Mouse (Mus musculus) small intestine, adult 2 months (tissue): ENCODE results near the gene Pank1. TPM values are rescaled to one million over a fixed set of nuclear protein-coding genes. Genes with fewer than 3 reads are reported as not detected.

Experiments
- H3K27ac ChIP-seq: fragments of 200-500 bp; 2 replicates; pipeline ENCODE4 v1.5.1; 2012; ENCODE audit warnings: low read depth, low read length, control low read depth, inconsistent platforms; ENCODE audit not compliant: insufficient read depth
- H3K27me3 ChIP-seq: fragments of 200-500 bp; 2 replicates; pipeline ENCODE4 v1.6.1; 2012; ENCODE audit warnings: mild to moderate bottlenecking, moderate library complexity, low read length, inconsistent platforms; ENCODE audit not compliant: control insufficient read depth, insufficient read depth
- H3K36me3 ChIP-seq: fragments of 200-500 bp; 2 replicates; pipeline ENCODE4 v1.6.1; 2012; ENCODE audit warnings: mild to moderate bottlenecking, low read length, control low read depth, inconsistent platforms; ENCODE audit not compliant: control insufficient read depth, insufficient read depth
- H3K4me1 ChIP-seq: fragments of 200-500 bp; 2 replicates; pipeline ENCODE4 v1.6.1; 2012; ENCODE audit warnings: low read length, inconsistent platforms, mixed read lengths; ENCODE audit not compliant: control insufficient read depth, insufficient read depth, insufficient read length
- H3K4me3 ChIP-seq: fragments of 200-500 bp; 2 replicates; pipeline ENCODE4 v1.5.1; 2012; ENCODE audit warnings: low read depth, mild to moderate bottlenecking, control low read depth, inconsistent platforms, low read length, moderate library complexity
- CTCF ChIP-seq: fragments of 200-500 bp; IDR thresholded peaks from 2 replicates; pipeline ENCODE4 v1.5.1; 2012; ENCODE audit warnings: low read depth, mild to moderate bottlenecking, control low read depth, inconsistent platforms, low read length, moderate library complexity, mixed read lengths; ENCODE audit not compliant: insufficient replicate concordance, insufficient read length; ENCODE audit errors: extremely low read depth
- POLR2A ChIP-seq: fragments of 200-500 bp; IDR thresholded peaks from 2 replicates; pipeline ENCODE4 v1.6.1; 2012; ENCODE audit warnings: low read depth, mild to moderate bottlenecking, control low read depth, inconsistent platforms, low read length, moderate library complexity
- WGBS: fragments of 180-500 bp; shearing (Covaris S2); methylation state at CpG from one replicate; pipeline ENCODE4 v1.1.7; 2018; 5-methylcytosine and 5-hydroxymethylcytosine counted together
- polyA plus RNA-seq: library from polyadenylated mRNA; depleted of rRNA; stranded (reverse); fragments of >200 nt; gene quantifications from 2 replicates; pipeline ENCODE4 v1.2.3, GENCODE M21; 2012; rRNA removed

The Pank1 gene
- polyA plus RNA-seq, result 1.0 and 1.1 TPM in 2 replicates

DNA sequence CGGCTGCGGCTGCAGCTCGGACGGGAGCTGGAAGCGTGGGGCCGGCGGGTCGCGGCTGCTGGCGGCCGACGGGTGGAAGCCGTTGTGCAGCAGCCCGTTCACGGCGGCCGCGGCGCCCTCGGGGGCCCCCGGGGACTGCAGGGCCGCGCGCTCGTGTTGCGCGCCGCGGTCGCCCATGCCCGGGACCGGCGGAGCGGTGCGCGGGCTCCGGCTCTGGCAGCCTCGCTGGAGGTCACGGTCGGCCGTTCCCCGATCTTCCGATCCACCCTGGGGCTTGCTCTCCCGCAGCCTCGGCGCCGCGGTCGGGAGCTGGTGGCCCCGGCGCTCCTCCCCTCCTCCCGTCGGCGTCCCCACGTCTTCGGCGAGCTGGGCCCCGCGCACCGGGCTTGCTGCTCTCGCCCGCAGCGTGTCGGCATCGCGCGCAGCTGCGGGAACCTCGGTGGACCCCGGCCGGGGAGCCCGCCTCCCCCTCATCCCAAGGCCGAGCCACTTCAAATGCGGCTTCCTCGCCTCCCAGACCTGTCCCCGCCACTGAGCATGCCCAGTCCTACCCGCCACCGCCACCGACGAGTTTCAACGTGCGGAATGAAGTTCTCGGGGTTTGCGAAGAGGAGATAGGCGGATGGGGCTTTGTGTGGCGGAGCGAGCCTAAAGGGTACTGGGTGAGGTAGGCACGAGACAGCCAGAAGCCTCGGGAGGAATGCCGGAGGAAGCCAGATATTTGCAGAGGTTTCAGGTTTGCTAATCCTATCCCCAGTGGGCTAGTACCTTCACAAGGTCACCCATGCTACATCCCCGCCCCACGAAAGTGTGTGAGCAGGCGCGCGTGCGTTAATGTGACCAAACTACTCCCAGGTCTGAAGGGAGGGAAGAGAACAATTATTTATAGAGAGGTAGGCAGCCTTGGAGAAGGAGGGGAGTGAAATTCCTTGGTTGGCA lies at the start of gene Pank1:
Pank1 (minus strand) TSS at position 853 of the 939 bp plus-strand sequence.
- H3K4me1 ChIP-seq, result no peaks in the 10 kb centered on the region; the same call in 1 of the 2 replicates
- no peaks in the 10 kb centered on the region for H3K27me3 ChIP-seq
- under 1% methylated on average over 96 of the region's 96 CpGs for WGBS
- peak within 1 kb of the TSS; percentile 92 for H3K27ac ChIP-seq
- TF ChIP-seq CTCF, result no peak
- peak; percentile 34; the same call in 1 of the 2 replicates for TF ChIP-seq POLR2A
- no peaks in the 10 kb centered on the region for H3K36me3 ChIP-seq
- peak within 1 kb of the TSS; percentile 92 for H3K4me3 ChIP-seq

DNA sequence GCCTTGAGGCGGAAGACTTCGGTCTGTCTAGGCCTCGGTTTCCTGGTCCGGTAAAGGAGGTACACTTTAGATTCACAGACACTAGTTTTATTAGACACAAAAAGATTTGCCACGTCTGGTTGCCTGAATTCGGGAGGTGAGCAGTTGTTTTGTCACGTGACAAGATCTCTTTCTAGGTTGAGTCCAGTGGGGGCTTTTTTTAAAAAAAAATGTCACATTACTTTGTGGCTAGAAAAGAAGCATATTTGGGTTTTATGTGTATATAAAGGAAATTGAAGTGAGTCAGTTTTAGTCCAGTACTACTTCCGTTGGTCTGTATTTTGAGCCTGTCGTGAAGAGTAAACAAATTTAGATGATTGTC lies 43.3 kb upstream of the Pank1 start:
- no peak for TF ChIP-seq CTCF
- TF ChIP-seq POLR2A, result no peak
- WGBS, result 0% methylated on average over 9 of the region's 9 CpGs
- H3K4me1 ChIP-seq, result no peaks in the 10 kb centered on the region
- no peak overlapping the region for H3K27ac ChIP-seq
- peak overlapping the region; percentile 98 for H3K4me3 ChIP-seq
- peaks cover 3% of the 10 kb centered on the region for H3K36me3 ChIP-seq
- H3K27me3 ChIP-seq, result no peaks in the 10 kb centered on the region

DNA sequence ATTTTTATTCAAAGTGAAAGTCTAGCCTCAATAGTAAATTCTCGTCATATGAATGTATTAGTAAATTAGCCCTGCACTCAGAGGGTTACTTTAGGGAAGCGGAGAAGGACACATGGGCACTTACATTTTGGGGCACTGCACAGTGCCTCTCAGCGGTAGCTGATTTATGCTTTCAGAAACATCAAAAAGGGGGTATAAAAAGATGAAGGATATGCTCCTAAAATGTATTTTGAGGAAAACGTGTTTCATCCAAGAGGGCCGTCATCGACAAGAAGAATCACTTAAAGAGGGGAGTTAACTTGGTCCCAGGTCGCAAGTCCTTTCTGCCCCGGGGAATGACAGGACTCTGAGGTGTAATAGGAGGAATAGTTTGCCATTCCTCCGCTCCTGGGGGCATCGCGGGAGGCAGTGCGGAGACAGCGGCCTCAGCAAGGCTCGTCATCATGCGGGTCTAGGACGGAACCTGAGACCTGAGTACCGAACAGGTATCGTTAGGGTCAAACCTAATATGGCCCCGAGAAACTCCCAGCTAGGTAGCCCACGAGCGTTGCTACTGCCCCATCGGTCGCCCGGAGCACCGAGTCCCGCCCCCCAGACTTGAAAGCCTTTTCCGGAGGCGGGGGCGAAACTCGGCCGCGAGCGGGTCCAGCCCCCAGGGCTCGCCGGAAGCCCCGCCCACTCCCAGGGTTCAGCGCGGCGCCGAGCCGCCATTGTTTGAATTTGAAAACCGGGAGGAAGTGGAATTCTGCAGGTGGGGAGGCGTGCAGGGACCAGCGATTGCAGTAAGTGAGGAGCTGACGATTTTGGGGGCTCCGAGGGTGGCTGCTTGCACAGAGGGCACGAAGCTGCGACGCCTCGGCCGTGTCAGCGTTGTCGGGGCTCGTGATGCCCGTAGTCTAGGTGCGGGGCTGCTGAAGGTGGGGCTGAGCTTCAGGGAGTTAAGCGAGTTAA lies 42.7 kb upstream of the Pank1 start, which contains the start of gene Kif20b:
Kif20b (plus strand) TSS at position 710 of the 951 bp plus-strand sequence.
- peak within 1 kb of the TSS; percentile 39 for H3K27ac ChIP-seq
- no peaks in the 10 kb centered on the region for H3K27me3 ChIP-seq
- peak within 1 kb of the TSS; percentile 98 for H3K4me3 ChIP-seq
- no peaks in the 10 kb centered on the region for H3K4me1 ChIP-seq
- no peak for TF ChIP-seq CTCF
- peak; percentile 31; the same call in 1 of the 2 replicates for TF ChIP-seq POLR2A
- H3K36me3 ChIP-seq, result peaks cover 3% of the 10 kb centered on the region
- under 1% methylated on average over 57 of the region's 57 CpGs for WGBS

- no peaks in the 10 kb centered on the region for H3K4me1 ChIP-seq
- H3K4me3 ChIP-seq, result no peak overlapping the region
- H3K36me3 ChIP-seq, result peaks cover 3% of the 10 kb centered on the region
- 9% methylated on average over 7 of the region's 7 CpGs for WGBS
- no peak overlapping the region for H3K27ac ChIP-seq
- TF ChIP-seq CTCF, result no peak
- no peak for TF ChIP-seq POLR2A
- H3K27me3 ChIP-seq, result no peaks in the 10 kb centered on the region
These were observed 42.0 kb upstream of the Pank1 start for GRCm38 (mm10) chr19:34921253-34921651.

- 73% methylated on average over 3 of the region's 3 CpGs for WGBS
These were observed 41.3 kb upstream of the Pank1 start for GRCm38 (mm10) chr19:34920531-34920930.

DNA sequence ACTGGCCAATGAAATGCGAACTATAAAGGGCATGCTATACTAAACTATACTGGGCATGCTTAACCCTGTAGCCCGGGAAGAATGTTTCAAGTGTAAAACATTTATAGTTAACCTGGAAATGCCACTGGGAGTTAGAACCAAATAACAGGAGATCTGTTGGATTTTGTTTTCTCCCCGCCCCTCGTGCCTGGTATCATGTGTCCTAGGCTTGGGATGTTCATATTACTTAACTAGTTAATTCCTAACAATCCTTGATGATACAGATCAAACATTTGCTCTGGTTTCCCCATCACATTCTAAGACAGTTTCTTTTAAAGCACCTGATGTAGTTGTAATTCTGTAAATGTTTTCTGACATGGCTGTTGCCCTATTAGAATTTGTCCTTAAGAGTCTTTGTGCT lies 40.8 kb upstream of the Pank1 start:
- H3K27ac ChIP-seq, result no peak overlapping the region

More at GRCm38 (mm10) chr19:34920531-34920930, 41.3 kb upstream of the Pank1 start:
- Histone ChIP-seq H3K27ac (no peak overlapping the region), H3K27me3 (no peaks in the 10 kb centered on the region), H3K4me3 (no peak overlapping the region), H3K36me3 (peaks cover 3% of the 10 kb centered on the region), H3K4me1 (no peaks in the 10 kb centered on the region)
- TF ChIP-seq POLR2A, result no peak
- no peak for TF ChIP-seq CTCF

More for the DNA sequence above, 40.8 kb upstream of the Pank1 start:
- 92% methylated on average over 4 of the region's 4 CpGs for WGBS
- Histone ChIP-seq H3K27me3 (no peaks in the 10 kb centered on the region), H3K36me3 (peaks cover 1% of the 10 kb centered on the region), H3K4me3 (no peak overlapping the region), H3K4me1 (no peaks in the 10 kb centered on the region)
- no peak for TF ChIP-seq POLR2A
- no peak for TF ChIP-seq CTCF
